Mouse (Mus musculus) stomach, embryonic 15.5 days (tissue): ENCODE measurements around the gene Tma7. TPM values are rescaled to one million over a fixed set of nuclear protein-coding genes. Genes with fewer than 3 reads are reported as not detected.

Experiments used
- ATAC-seq: fragments of 200-750 bp; cut with Nextera tagmentation; 2 replicates; pipeline ENCODE4 v1.8.0; 2017; ENCODE audit warnings: low read depth, moderate number of reproducible peaks, moderate TSS enrichment; ENCODE audit not compliant: insufficient read depth, low FRiP score
- H3K27ac ChIP-seq: fragments of 300-500 bp; sonication (generic); 2 replicates; pipeline ENCODE4 v1.5.1; 2015; ENCODE audit warnings: mild to moderate bottlenecking, inconsistent platforms
- H3K27me3 ChIP-seq: fragments of 300-500 bp; sonication (generic); replicated peaks from 2 replicates; pipeline ENCODE4 v1.6.1; 2015; ENCODE audit warnings: inconsistent platforms
- H3K36me3 ChIP-seq: fragments of 300-500 bp; sonication (generic); 2 replicates; pipeline ENCODE4 v1.6.1; 2015; ENCODE audit warnings: inconsistent platforms
- H3K4me1 ChIP-seq: fragments of 300-500 bp; sonication (generic); 2 replicates; pipeline ENCODE4 v1.6.1; 2015; ENCODE audit warnings: inconsistent platforms
- H3K4me2 ChIP-seq: fragments of 300-500 bp; sonication (generic); 2 replicates; pipeline ENCODE4 v1.6.1; 2015; ENCODE audit warnings: mild to moderate bottlenecking, inconsistent platforms
- H3K4me3 ChIP-seq: fragments of 300-500 bp; sonication (generic); replicated peaks from 2 replicates; pipeline ENCODE4 v1.5.1; 2015; ENCODE audit warnings: inconsistent platforms
- H3K9ac ChIP-seq: fragments of 300-500 bp; sonication (generic); 2 replicates; pipeline ENCODE4 v1.6.1; 2015; ENCODE audit warnings: inconsistent platforms
- H3K9me3 ChIP-seq: fragments of 300-500 bp; sonication (generic); 2 replicates; pipeline ENCODE4 v1.6.1; 2016; ENCODE audit warnings: inconsistent platforms
- WGBS: fragments of 180-500 bp; shearing (Covaris S2); methylation state at CpG from one replicate; pipeline ENCODE4 v1.1.7; 2015; 5-methylcytosine and 5-hydroxymethylcytosine counted together
- polyA plus RNA-seq: library from polyadenylated mRNA; unstranded; fragments of >200 nt; fragmentation: Nextera tagmentation; extraction: Ambion mirVana; gene quantifications from 2 replicates; pipeline ENCODE4 v1.2.1, GENCODE M21; 2015

Tma7 gene
- polyA plus RNA-seq, 1 experiment from 2014 or later = 586 TPM

DNA sequence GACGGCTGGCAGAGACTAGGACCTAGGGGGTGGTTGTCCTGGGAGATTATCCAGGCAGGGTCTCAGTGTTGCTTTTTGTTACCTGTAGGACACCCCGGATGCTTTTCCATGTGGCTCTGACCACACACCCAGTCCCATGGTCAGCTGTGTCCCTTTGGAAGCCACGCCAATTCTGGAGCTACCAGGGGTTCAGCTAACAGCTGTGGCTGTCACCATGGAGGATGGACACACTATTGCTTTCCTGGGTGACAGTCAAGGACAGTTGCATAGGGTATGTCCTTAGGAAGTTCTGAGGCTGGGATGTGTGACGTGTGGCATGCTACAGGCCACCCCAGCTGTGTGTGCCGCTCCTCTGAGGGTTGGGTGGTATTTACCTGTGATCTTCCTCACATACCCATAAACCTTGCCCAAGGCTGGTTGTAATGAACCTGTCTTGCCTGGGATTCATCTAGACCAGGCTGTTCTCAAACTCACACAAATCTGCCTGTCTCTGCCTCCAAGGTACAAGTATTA, 19.6 kb upstream of the Tma7 start:
- no peak overlapping the region for H3K9ac ChIP-seq
- H3K4me3 ChIP-seq = no peak overlapping the region
- WGBS = 92% methylated on average over 5 of the region's 5 CpGs
- H3K36me3 ChIP-seq = peaks cover 21% of the 10 kb centered on the region
- H3K4me1 ChIP-seq = peaks cover 32% of the 10 kb centered on the region
- ATAC-seq = no peak
- no peak overlapping the region for H3K4me2 ChIP-seq
- no peak overlapping the region for H3K27ac ChIP-seq
- H3K27me3 ChIP-seq = no peaks in the 10 kb centered on the region
- H3K9me3 ChIP-seq = no peaks in the 10 kb centered on the region

DNA sequence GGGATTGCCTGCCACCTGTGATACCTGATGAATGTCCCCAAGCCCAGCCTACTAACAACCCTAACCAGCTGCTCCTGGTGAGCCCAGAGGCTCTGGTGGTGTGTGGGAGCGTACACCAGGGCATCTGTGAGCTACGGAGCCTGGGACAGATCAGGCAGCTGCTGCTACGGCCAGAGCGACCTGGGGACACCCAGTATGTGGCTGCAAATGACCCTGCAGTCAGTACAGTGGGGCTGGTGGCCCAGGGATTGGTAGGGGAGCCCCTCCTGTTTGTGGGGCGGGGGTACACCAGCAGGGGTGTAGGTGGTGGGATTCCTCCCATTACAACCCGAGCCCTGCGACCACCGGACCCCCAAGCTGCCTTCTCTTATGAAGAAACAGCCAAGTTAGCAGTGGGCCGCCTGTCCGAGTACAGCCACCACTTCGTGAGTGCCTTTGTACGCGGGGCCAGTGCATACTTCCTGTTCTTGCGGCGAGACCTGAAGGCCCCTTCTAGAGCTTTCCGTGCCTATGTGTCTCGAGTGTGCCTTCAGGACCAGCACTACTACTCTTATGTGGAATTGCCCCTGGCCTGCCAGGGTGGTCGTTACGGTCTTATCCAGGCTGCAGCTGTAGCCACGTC, 18.0 kb upstream of the Tma7 start:
- Histone ChIP-seq H3K9ac (no peak overlapping the region), H3K4me2 (no peak overlapping the region), H3K36me3 (peaks cover 9% of the 10 kb centered on the region; the same call in 1 of the 2 replicates), H3K9me3 (no peaks in the 10 kb centered on the region), H3K4me3 (no peak overlapping the region), H3K4me1 (peaks cover 45% of the 10 kb centered on the region), H3K27me3 (no peaks in the 10 kb centered on the region), H3K27ac (no peak overlapping the region)
- no peak for ATAC-seq
- 87% methylated on average over 20 of the region's 20 CpGs for WGBS

DNA sequence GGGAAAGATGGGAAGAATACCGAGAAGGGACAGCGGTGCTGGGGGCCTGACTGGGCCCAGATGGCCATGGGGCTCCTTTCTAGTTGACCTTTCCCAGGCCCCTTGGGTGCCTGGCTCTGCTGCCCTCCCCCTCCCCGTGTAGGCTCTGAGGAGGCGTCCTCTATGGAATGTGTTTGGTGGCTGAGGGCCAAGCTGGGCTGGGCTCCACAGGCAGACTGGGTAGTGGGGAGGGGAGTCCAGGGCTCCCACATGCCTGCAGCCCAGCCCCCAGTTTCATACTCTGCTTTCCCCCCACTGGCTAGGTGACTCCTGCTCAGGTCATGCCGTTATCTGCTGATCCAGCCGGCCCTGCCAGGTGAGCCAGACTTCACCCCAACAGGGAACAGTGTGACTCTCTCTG, 16.6 kb upstream of the Tma7 start:
- H3K4me2 ChIP-seq = peak overlapping the region; percentile 85
- H3K27ac ChIP-seq = peak overlapping the region; percentile 99
- no peak overlapping the region for H3K9ac ChIP-seq
- 0 out of 2 replicates have a peak, but pooled peaks cover 3% of the 10 kb centered on the region for H3K36me3 ChIP-seq
- peak; percentile 37; the same call in 1 of the 2 replicates for ATAC-seq
- 16% methylated on average over 6 of the region's 6 CpGs for WGBS
- H3K9me3 ChIP-seq = no peaks in the 10 kb centered on the region
- 0 out of 2 replicates have a peak overlapping the region, but pooled peaks have one; percentile 7 for H3K4me3 ChIP-seq
- peaks cover 55% of the 10 kb centered on the region for H3K4me1 ChIP-seq
- H3K27me3 ChIP-seq = no peaks in the 10 kb centered on the region

DNA sequence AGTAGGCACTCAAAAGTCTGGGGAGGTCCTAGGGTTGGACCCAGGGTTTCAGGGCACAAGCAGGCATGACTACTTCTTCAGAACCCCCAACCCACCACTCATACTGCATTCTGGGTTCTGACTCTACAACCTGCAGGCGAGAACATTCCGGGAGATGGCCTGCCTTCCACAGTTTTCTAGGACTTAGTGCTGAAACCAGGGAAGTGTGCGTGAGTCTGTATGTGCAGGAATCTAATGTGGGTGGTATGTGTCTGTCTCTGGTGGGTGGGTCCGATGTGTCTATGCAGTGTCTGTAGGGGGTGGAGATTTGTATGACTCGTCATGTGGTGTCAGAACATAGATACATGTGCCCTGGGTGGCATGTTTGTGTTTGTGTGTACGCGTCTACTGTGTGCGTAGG, 16.0 kb upstream of the Tma7 start:
- Histone ChIP-seq H3K27me3 (no peaks in the 10 kb centered on the region), H3K4me2 (peak overlapping the region; percentile 85), H3K4me3 (peak overlapping the region; percentile 7; the same call in 1 of the 2 replicates), H3K9me3 (no peaks in the 10 kb centered on the region), H3K4me1 (peaks cover 60% of the 10 kb centered on the region), H3K27ac (peak overlapping the region; percentile 99), H3K9ac (no peak overlapping the region), H3K36me3 (0 out of 2 replicates have a peak, but pooled peaks cover 3% of the 10 kb centered on the region)
- ATAC-seq = no peak
- 71% methylated on average over 8 of the region's 8 CpGs for WGBS

DNA sequence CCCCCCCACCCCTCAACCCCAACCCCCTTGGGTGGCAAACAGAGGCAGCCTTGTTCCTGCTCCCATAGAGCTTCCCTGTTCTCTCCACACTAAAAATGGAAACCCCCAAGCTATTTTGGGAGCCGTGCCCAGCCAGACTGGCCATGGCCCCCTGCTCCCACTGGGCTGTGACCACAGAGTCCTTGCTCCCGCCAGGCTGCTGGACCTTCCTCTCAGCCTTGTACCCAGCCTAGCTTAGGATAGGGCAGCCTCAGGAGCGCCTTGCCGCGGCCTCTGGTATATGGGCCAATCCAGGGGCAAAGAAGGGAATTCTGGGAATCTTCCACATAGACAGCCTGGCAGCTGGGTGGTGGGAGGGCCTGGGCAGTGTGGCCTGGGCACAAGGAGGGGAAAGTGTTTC, 15.4 kb upstream of the Tma7 start:
- H3K9ac ChIP-seq = no peak overlapping the region

DNA sequence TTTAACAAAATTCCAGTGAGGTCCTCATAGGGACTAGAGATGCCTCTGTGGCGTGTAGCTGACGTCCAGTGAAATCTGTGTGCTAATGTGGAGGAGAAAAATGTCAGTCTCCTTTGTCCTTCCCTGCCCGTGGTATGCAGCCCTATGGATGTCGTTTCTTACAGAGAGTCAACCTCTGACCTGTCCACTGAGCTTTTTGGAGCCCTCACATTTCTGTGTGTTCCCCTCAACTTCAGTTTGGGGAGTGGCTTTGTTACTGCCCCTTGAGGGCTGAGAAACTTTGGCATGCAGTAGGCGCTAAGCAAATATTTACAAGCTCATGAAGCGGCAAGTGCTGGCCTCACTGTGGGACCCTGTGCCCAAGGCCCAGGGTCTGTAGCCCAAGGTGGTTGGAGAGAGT, 14.9 kb upstream of the Tma7 start:
- no peaks in the 10 kb centered on the region for H3K9me3 ChIP-seq
- H3K27me3 ChIP-seq = no peaks in the 10 kb centered on the region
- H3K4me2 ChIP-seq = peak overlapping the region; percentile 85
- peak overlapping the region; percentile 80 for H3K4me3 ChIP-seq
- H3K4me1 ChIP-seq = peaks cover 60% of the 10 kb centered on the region
- no peak overlapping the region for H3K9ac ChIP-seq
- 20% methylated on average over 6 of the region's 6 CpGs for WGBS
- ATAC-seq = no peak
- H3K27ac ChIP-seq = peak overlapping the region; percentile 99
- 0 out of 2 replicates have a peak, but pooled peaks cover 3% of the 10 kb centered on the region for H3K36me3 ChIP-seq

More for the DNA sequence above, 15.4 kb upstream of the Tma7 start:
- H3K36me3 ChIP-seq = 0 out of 2 replicates have a peak, but pooled peaks cover 3% of the 10 kb centered on the region
- H3K27me3 ChIP-seq = no peaks in the 10 kb centered on the region
- peak overlapping the region; percentile 99 for H3K27ac ChIP-seq
- H3K9me3 ChIP-seq = no peaks in the 10 kb centered on the region
- WGBS = 58% methylated on average over 5 of the region's 5 CpGs
- peaks cover 60% of the 10 kb centered on the region for H3K4me1 ChIP-seq
- H3K4me3 ChIP-seq = 0 out of 2 replicates have a peak overlapping the region, but pooled peaks have one; percentile 12
- peak overlapping the region; percentile 85 for H3K4me2 ChIP-seq
- no peak for ATAC-seq

DNA sequence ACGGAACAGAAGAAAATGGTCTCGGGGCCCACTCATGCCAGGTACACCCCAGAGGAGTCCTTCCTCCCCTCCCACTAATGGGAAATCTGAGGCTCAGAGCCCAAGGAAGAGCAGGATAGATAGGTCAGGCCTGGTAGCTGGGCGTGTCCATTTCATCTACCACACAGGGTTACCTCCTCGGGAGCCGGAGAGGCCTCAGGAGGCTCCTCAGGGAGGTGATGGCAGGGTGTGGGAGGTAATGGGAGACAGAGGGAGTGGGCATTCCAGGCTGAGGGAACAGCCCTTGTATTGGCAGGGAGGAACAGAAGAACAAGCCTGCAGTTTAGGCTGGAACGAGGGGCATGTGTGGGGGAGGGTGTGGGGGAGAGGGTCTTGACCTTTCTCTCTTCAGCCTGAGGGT, 14.5 kb upstream of the Tma7 start:
- peak overlapping the region; percentile 80 for H3K4me3 ChIP-seq
- 0 out of 2 replicates have a peak, but pooled peaks cover 3% of the 10 kb centered on the region for H3K36me3 ChIP-seq
- H3K4me2 ChIP-seq = peak overlapping the region; percentile 85
- H3K27me3 ChIP-seq = no peaks in the 10 kb centered on the region
- no peaks in the 10 kb centered on the region for H3K9me3 ChIP-seq
- H3K4me1 ChIP-seq = peaks cover 60% of the 10 kb centered on the region
- H3K9ac ChIP-seq = peak overlapping the region; percentile 74; the same call in 1 of the 2 replicates
- peak overlapping the region; percentile 99 for H3K27ac ChIP-seq
- 27% methylated on average over 6 of the region's 6 CpGs for WGBS
- no peak for ATAC-seq

DNA sequence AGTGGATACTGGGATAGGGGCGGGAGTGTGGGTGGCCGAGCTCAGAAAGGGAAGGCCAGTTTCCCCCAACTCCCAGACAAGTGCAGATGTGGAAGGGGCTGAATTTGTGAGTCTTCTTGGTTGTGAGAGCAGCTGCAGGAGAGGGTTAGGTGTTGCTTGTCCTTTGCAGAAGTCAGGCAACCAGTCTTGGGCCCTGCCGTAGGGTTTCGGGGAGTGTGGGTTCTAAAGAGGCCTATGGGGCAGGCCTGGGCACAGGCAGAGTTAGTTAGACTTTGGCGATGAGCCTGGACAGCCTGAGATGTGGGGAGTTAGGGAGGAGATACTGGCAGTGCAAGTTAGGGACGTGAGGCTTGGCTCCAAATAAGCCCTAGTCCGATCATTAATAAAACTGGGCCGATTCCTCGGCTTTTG, 13.9 kb upstream of the Tma7 start:
- Histone ChIP-seq H3K36me3 (0 out of 2 replicates have a peak, but pooled peaks cover 3% of the 10 kb centered on the region), H3K9ac (peak overlapping the region; percentile 74), H3K4me2 (peak overlapping the region; percentile 85), H3K4me1 (peaks cover 60% of the 10 kb centered on the region), H3K4me3 (peak overlapping the region; percentile 80), H3K27ac (peak overlapping the region; percentile 99), H3K27me3 (no peaks in the 10 kb centered on the region), H3K9me3 (no peaks in the 10 kb centered on the region)
- WGBS = 18% methylated on average over 9 of the region's 9 CpGs
- no peak for ATAC-seq

DNA sequence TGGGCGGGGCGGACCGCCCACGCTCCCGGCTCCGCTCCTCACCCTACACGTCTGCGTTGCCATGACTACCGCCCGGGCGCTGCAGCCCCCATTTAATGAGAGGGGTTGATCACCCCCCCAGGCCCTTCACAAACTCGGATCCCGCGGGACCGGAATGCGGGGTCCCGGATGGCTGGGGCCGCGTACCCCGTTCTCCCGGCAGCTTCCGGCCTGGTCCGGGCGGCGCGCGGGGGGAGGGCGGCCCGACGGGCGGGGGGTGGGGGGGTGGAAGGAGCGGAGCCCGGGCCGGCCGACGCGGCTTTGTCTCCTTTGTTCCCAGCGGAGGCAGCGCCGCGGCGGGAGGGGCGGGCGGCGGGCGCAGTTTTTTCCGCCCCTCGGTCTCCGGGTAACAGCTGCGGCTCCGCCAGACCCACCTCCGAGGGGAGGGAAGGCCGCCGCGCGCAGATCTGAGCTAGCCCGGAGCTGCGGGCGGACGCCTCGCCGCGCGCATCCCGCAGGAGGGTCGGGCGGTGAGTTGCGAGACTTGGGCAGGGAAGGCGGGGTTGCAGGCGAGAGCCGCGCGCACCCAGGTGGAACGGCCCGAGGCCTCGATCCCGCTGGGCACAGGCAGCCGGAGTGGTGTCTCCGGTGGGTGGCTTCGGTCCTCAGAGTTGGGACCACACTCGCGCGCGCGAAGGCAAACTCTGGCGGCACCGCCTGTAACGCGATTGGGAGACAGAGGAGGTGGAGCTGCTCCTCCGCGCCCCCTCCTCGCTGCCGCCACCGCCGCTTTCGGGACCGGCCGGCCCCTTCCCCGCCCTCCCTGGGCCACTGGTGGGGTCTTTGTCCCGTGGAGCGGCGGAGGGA, 13.0 kb upstream of the Tma7 start, which contains the start of gene Plxnb1:
Gene Plxnb1 (plus strand): TSS at position 253 of the 846 bp plus-strand sequence.
- H3K36me3 ChIP-seq = 0 out of 2 replicates have a peak, but pooled peaks cover 3% of the 10 kb centered on the region
- peaks cover 60% of the 10 kb centered on the region for H3K4me1 ChIP-seq
- no peaks in the 10 kb centered on the region for H3K9me3 ChIP-seq
- peak within 1 kb of the TSS; percentile 80 for H3K4me3 ChIP-seq
- peak within 1 kb of the TSS; percentile 85 for H3K4me2 ChIP-seq
- no peaks in the 10 kb centered on the region for H3K27me3 ChIP-seq
- peak within 1 kb of the TSS; percentile 74 for H3K9ac ChIP-seq
- peak within 1 kb of the TSS; percentile 99 for H3K27ac ChIP-seq
- peak; percentile 38 for ATAC-seq
- WGBS = under 1% methylated on average over 97 of the region's 102 CpGs

DNA sequence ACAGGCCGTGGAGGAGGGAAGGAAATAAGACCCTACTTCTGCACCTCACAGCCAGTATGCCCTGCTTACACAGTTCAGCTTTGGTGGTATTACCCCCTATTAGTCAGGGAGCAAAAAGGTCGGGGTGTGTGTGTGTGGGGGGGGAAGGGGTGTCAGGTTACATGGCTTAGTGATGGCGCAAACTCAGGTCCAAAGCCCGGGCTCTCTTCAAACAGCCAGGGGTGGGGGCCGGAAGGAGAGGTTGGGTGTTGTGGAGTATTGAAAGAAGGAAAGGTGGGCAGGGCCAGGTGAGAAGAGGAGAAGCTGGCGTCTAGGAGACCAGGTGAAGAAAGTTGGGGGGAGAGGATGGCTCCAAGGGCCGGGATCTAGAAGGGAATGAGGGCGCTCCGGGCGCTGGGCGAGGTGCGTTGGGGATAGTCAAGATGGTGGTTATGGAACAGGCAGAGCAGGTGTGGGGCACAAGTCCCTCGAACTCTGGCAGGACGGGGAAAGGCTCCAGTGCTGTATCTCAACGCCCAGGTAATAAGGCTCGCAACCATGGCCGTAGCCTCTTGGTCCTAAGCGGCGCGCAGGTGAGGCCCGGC, 12.3 kb upstream of the Tma7 start:
- H3K9me3 ChIP-seq = no peaks in the 10 kb centered on the region
- peak overlapping the region; percentile 85 for H3K4me2 ChIP-seq
- peaks cover 54% of the 10 kb centered on the region for H3K4me1 ChIP-seq

DNA sequence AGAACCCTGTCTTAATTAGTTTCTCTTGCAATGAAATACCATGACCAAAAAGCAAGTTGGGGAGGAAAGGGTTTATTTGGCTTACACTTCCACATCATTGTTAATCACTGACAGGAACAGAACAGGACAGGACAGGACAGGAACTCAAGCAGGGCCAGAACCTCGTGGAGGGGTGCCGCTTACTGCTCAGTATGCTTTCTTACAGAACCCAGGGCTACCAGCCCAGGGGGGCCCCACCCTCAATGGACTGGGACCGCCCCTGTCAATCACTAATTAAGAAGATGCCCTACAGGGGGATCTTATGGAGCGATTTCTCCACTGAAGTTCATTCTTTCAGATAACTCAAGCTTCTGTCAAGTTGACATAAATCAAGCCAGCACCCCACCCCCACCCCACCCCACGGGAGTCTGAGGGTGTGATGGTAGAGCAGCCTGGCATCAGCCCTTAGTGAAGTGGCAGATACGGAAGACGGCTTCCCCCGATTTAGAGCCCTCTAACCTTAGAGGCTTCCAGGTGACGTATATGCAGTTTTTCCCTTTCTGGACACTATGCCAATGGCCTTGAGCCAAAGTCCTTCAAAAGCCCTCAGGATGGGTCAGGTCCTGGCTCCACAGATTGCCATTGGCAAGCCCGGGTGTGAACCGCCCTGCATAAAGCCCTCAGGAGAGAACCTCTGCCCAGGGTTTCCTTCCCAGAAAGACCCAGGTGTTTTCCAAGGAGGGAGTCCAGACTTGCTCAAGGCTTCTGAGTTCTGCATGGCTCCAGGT, 11.6 kb upstream of the Tma7 start:
- ATAC-seq = no peak; the same call in 1 of the 2 replicates
- Histone ChIP-seq H3K27me3 (no peaks in the 10 kb centered on the region), H3K36me3 (no peaks in the 10 kb centered on the region), H3K27ac (peak overlapping the region; percentile 99), H3K4me2 (peak overlapping the region; percentile 85), H3K4me3 (peak overlapping the region; percentile 80), H3K9me3 (no peaks in the 10 kb centered on the region), H3K9ac (no peak overlapping the region), H3K4me1 (peaks cover 48% of the 10 kb centered on the region)
- 19% methylated on average over 11 of the region's 11 CpGs for WGBS

More for the DNA sequence above, 12.3 kb upstream of the Tma7 start:
- Histone ChIP-seq H3K27ac (peak overlapping the region; percentile 99), H3K36me3 (no peaks in the 10 kb centered on the region), H3K9ac (peak overlapping the region; percentile 74), H3K4me3 (peak overlapping the region; percentile 80), H3K27me3 (no peaks in the 10 kb centered on the region)
- WGBS = 2% methylated on average over 21 of the region's 21 CpGs
- ATAC-seq = peak; percentile 54
